Mouse (Mus musculus) retina, postnatal 7 days (tissue): Measurements from ENCODE around the gene Usp48.
A peak's percentile ranks its signal among the peaks of the same experiment; 100 is the strongest.

Source experiments
- DNase-seq: peaks from one replicate; pipeline ENCODE4 v3.0.0-alpha.2; 2012; ENCODE audit warnings: low read depth, low spot score

The Usp48 gene

GRCm38 (mm10) chr4:137660364-137661077 is 67.0 kb downstream of the Usp48 start:
- no peak for DNase-seq

GRCm38 (mm10) chr4:137661078-137661450 is 67.5 kb downstream of the Usp48 start:
- no peak for DNase-seq

GRCm38 (mm10) chr4:137661547-137661946 is 68.0 kb downstream of the Usp48 start:
- DNase-seq, result no peak

GRCm38 (mm10) chr4:137663491-137663890 is 69.9 kb downstream of the Usp48 start:
- no peak for DNase-seq

- DNase-seq, result no peak
Measured at GRCm38 (mm10) chr4:137664433-137664979, 71.0 kb downstream of the Usp48 start, which contains the start of gene Rap1gap. Gene Rap1gap (plus strand): TSS chr4:137664726.

GRCm38 (mm10) chr4:137664980-137665675 is 71.6 kb downstream of the Usp48 start:
- no peak for DNase-seq

- no peak for DNase-seq
Measured at GRCm38 (mm10) chr4:137665791-137666190, 72.2 kb downstream of the Usp48 start.

- no peak for DNase-seq
Measured at GRCm38 (mm10) chr4:137666283-137666957, 72.9 kb downstream of the Usp48 start.

- DNase-seq, result no peak
Measured at GRCm38 (mm10) chr4:137666958-137667345, 73.4 kb downstream of the Usp48 start.

GRCm38 (mm10) chr4:137667747-137668146 is 74.2 kb downstream of the Usp48 start:
- DNase-seq, result no peak

- DNase-seq, result no peak
Measured at GRCm38 (mm10) chr4:137671711-137672500, 78.4 kb downstream of the Usp48 start.

GRCm38 (mm10) chr4:137675566-137675965 is 82.0 kb downstream of the Usp48 start:
- no peak for DNase-seq

- DNase-seq, result peak; percentile 53
Measured at GRCm38 (mm10) chr4:137676057-137676456, 82.5 kb downstream of the Usp48 start.

GRCm38 (mm10) chr4:137676700-137677484 is 83.3 kb downstream of the Usp48 start:
- DNase-seq, result no peak

GRCm38 (mm10) chr4:137677906-137678305 is 84.4 kb downstream of the Usp48 start:
- no peak for DNase-seq

GRCm38 (mm10) chr4:137678568-137678967 is 85.0 kb downstream of the Usp48 start:
- DNase-seq, result no peak

GRCm38 (mm10) chr4:137679979-137680550 is 86.5 kb downstream of the Usp48 start:
- DNase-seq, result no peak

- no peak for DNase-seq
Measured at GRCm38 (mm10) chr4:137680721-137681120, 87.2 kb downstream of the Usp48 start.

GRCm38 (mm10) chr4:137681408-137682104 is 88.0 kb downstream of the Usp48 start:
- DNase-seq, result no peak
